Mouse (Mus musculus) liver, adult 2 months (tissue): ENCODE measurements around the gene Kctd20. TPM values are rescaled to one million over a fixed set of nuclear protein-coding genes. Genes with fewer than 3 reads are reported as not detected.

Experiments
- DNase-seq: peaks from one replicate; pipeline ENCODE4 v3.0.0-alpha.2; 2011; ENCODE audit warnings: low read depth, low spot score; ENCODE audit errors: extremely low read depth
- H3K27ac ChIP-seq: fragments of 200-500 bp; replicated peaks from 2 replicates; pipeline ENCODE4 v1.5.1; 2012; ENCODE audit warnings: low read depth, mild to moderate bottlenecking, control low read depth, inconsistent platforms, low read length; ENCODE audit not compliant: insufficient read depth
- H3K27me3 ChIP-seq: fragments of 200-500 bp; 2 replicates; pipeline ENCODE4 v1.6.1; 2012; ENCODE audit warnings: mild to moderate bottlenecking, moderate library complexity, low read length, inconsistent platforms; ENCODE audit not compliant: control insufficient read depth, insufficient read depth
- H3K36me3 ChIP-seq: fragments of 200-500 bp; 2 replicates; pipeline ENCODE4 v1.6.1; 2012; ENCODE audit warnings: low read length, inconsistent platforms; ENCODE audit not compliant: control insufficient read depth, insufficient read depth
- H3K4me1 ChIP-seq: fragments of 200-500 bp; 2 replicates; pipeline ENCODE4 v1.6.1; 2011; ENCODE audit warnings: low read length; ENCODE audit not compliant: control insufficient read depth, insufficient read depth
- H3K4me3 ChIP-seq: fragments of 200-500 bp; 2 replicates; pipeline ENCODE4 v1.5.1; 2011; ENCODE audit warnings: low read depth, mild to moderate bottlenecking, control low read depth, low read length, moderate library complexity; ENCODE audit not compliant: insufficient read depth
- H3K79me2 ChIP-seq: fragments of 200-500 bp; 2 replicates; pipeline ENCODE4 v1.6.1; 2012; ENCODE audit warnings: inconsistent platforms, mild to moderate bottlenecking, low read length, moderate library complexity; ENCODE audit not compliant: control insufficient read depth, insufficient read depth
- H3K9ac ChIP-seq: fragments of 200-500 bp; 2 replicates; pipeline ENCODE4 v1.6.1; 2012; ENCODE audit warnings: low read depth, mild to moderate bottlenecking, control low read depth, inconsistent platforms, low read length
- CTCF ChIP-seq: fragments of 200-500 bp; IDR thresholded peaks from 2 replicates; pipeline ENCODE4 v1.5.1; 2011; ENCODE audit warnings: low read depth, low read length, control low read depth
- POLR2A ChIP-seq: fragments of 200-500 bp; IDR thresholded peaks from 2 replicates; pipeline ENCODE4 v1.6.1; 2011; ENCODE audit warnings: low read length, control low read depth; ENCODE audit not compliant: insufficient read depth; ENCODE audit errors: extremely low read depth
- WGBS: fragments of 180-500 bp; shearing (Covaris S2); methylation state at CpG from one replicate; pipeline ENCODE4 v1.1.7; 2018; 5-methylcytosine and 5-hydroxymethylcytosine counted together
- polyA plus RNA-seq: library from polyadenylated mRNA; depleted of rRNA; stranded (reverse); fragments of >200 nt; gene quantifications from 2 replicates; pipeline ENCODE4 v1.2.3, GENCODE M21; 2012
- total RNA-seq: library from RNA; depleted of rRNA; stranded (reverse); fragments of >200 nt; gene quantifications from 2 replicates; pipeline ENCODE4 v1.2.3, GENCODE M21; 2014

Kctd20 gene
- total and polyA plus RNA-seq, 2 experiments = 17.9 to 24.0 TPM

GRCm38 (mm10) chr17:28922096-28922495, 29.7 kb upstream of the Kctd20 start:
- H3K4me3 ChIP-seq = no peak overlapping the region
- no peaks in the 10 kb centered on the region for H3K36me3 ChIP-seq
- TF ChIP-seq POLR2A = no peak
- TF ChIP-seq CTCF = no peak
- H3K79me2 ChIP-seq = no peaks in the 10 kb centered on the region
- H3K9ac ChIP-seq = no peak overlapping the region
- H3K27me3 ChIP-seq = no peaks in the 10 kb centered on the region
- H3K4me1 ChIP-seq = no peaks in the 10 kb centered on the region
- H3K27ac ChIP-seq = no peak overlapping the region
- WGBS = 73% methylated on average over 6 of the region's 6 CpGs
- DNase-seq = no peak

GRCm38 (mm10) chr17:28924957-28925595, 26.7 kb upstream of the Kctd20 start:
- Histone ChIP-seq H3K79me2 (no peaks in the 10 kb centered on the region), H3K4me1 (peaks cover under 1% of the 10 kb centered on the region; the same call in 1 of the 2 replicates), H3K9ac (no peak overlapping the region), H3K36me3 (no peaks in the 10 kb centered on the region), H3K4me3 (no peak overlapping the region), H3K27me3 (no peaks in the 10 kb centered on the region), H3K27ac (no peak overlapping the region)
- 77% methylated on average over 8 of the region's 8 CpGs for WGBS
- DNase-seq = peak; percentile 63
- TF ChIP-seq CTCF (no peak), POLR2A (no peak)

GRCm38 (mm10) chr17:28926380-28926779, 25.4 kb upstream of the Kctd20 start:
- WGBS = 13% methylated on average over 13 of the region's 13 CpGs
- peak; percentile 50 for DNase-seq
- Histone ChIP-seq H3K27ac (no peak overlapping the region), H3K79me2 (no peaks in the 10 kb centered on the region), H3K4me3 (no peak overlapping the region), H3K36me3 (no peaks in the 10 kb centered on the region), H3K27me3 (no peaks in the 10 kb centered on the region), H3K4me1 (peaks cover 4% of the 10 kb centered on the region; the same call in 1 of the 2 replicates), H3K9ac (no peak overlapping the region)
- TF ChIP-seq POLR2A (no peak), CTCF (peak; percentile 78)

GRCm38 (mm10) chr17:28926866-28927635, 24.7 kb upstream of the Kctd20 start:
- Histone ChIP-seq H3K4me3 (no peak overlapping the region), H3K27me3 (no peaks in the 10 kb centered on the region), H3K79me2 (no peaks in the 10 kb centered on the region), H3K9ac (no peak overlapping the region), H3K27ac (no peak overlapping the region), H3K4me1 (peaks cover 4% of the 10 kb centered on the region; the same call in 1 of the 2 replicates), H3K36me3 (no peaks in the 10 kb centered on the region)
- TF ChIP-seq POLR2A = no peak
- peak; percentile 90 for TF ChIP-seq CTCF
- DNase-seq = peak; percentile 65
- WGBS = 50% methylated on average over 15 of the region's 15 CpGs

GRCm38 (mm10) chr17:28928004-28928403, 23.7 kb upstream of the Kctd20 start:
- no peak for TF ChIP-seq POLR2A
- no peak for TF ChIP-seq CTCF
- H3K36me3 ChIP-seq = no peaks in the 10 kb centered on the region

GRCm38 (mm10) chr17:28929369-28929768, 22.4 kb upstream of the Kctd20 start:
- Histone ChIP-seq H3K27ac (no peak overlapping the region), H3K27me3 (no peaks in the 10 kb centered on the region), H3K4me1 (peaks cover 4% of the 10 kb centered on the region; the same call in 1 of the 2 replicates), H3K36me3 (no peaks in the 10 kb centered on the region), H3K4me3 (no peak overlapping the region), H3K79me2 (no peaks in the 10 kb centered on the region), H3K9ac (no peak overlapping the region)
- 95% methylated on average over 4 of the region's 4 CpGs for WGBS
- DNase-seq = no peak
- TF ChIP-seq CTCF = no peak

More at GRCm38 (mm10) chr17:28928004-28928403, 23.7 kb upstream of the Kctd20 start:
- Histone ChIP-seq H3K79me2 (no peaks in the 10 kb centered on the region), H3K27me3 (no peaks in the 10 kb centered on the region), H3K27ac (no peak overlapping the region), H3K9ac (no peak overlapping the region), H3K4me1 (peaks cover 4% of the 10 kb centered on the region; the same call in 1 of the 2 replicates), H3K4me3 (no peak overlapping the region)
- DNase-seq = peak; percentile 69
- 31% methylated on average over 9 of the region's 9 CpGs for WGBS
